Mouse (Mus musculus) left cerebral cortex, adult 18-20 months (tissue): ENCODE results near the gene Chat. TPM values are rescaled to one million over a fixed set of nuclear protein-coding genes. Genes with fewer than 3 reads are reported as not detected.
A peak's percentile ranks its signal among the peaks of the same experiment; 100 is the strongest.
"Not testable (repeated sequence)": the region's sequence is repeated elsewhere in the genome, so short reads cannot be mapped to it uniquely, and the experiment has no call there.

Experiments
- DNase-seq, 2 experiments: peaks; one replicate each; pipeline ENCODE4 v3.0.0; 2021 to 2022; ENCODE audit warnings: low spot score in 2 of 2, mixed read lengths in 1 of 2
- total RNA-seq, 2 experiments: library from RNA; stranded (reverse); gene quantifications; 2 replicates each; pipeline ENCODE4 v1.2.3; 2021

Chat gene
- total RNA-seq, 2 experiments from 2014 or later: 1.6 to 1.8 TPM

GRCm38 (mm10) chr14:32463211-32464040, 2.4 kb downstream of the Chat start:
- DNase-seq: no peak

GRCm38 (mm10) chr14:32452552-32452951, 13.2 kb downstream of the Chat start:
- no peak for DNase-seq

GRCm38 (mm10) chr14:32446989-32447388, 18.8 kb downstream of the Chat start:
- DNase-seq: no peak

- DNase-seq: no peak
Measured at GRCm38 (mm10) chr14:32443446-32443845, 22.3 kb downstream of the Chat start.

- no peak for DNase-seq
Measured at GRCm38 (mm10) chr14:32439744-32440143, 26.0 kb downstream of the Chat start.

GRCm38 (mm10) chr14:32439316-32439715, 26.5 kb downstream of the Chat start:
- DNase-seq: no peak

- DNase-seq: no peak
Measured at GRCm38 (mm10) chr14:32437352-32437793, 28.4 kb downstream of the Chat start.

- no peak for DNase-seq
Measured at GRCm38 (mm10) chr14:32429030-32429602, 36.7 kb downstream of the Chat start.

- no peak for DNase-seq
Measured at GRCm38 (mm10) chr14:32423946-32424345, 41.8 kb downstream of the Chat start.

GRCm38 (mm10) chr14:32418747-32419146, 47.0 kb downstream of the Chat start:
- no peak for DNase-seq

- peak in 1 of 2 experiments; percentile 36 for DNase-seq
Measured at GRCm38 (mm10) chr14:32412075-32412474, 53.7 kb downstream of the Chat start.

GRCm38 (mm10) chr14:32410084-32410483, 55.7 kb downstream of the Chat start:
- DNase-seq: no peak

GRCm38 (mm10) chr14:32405399-32405798, 60.4 kb downstream of the Chat start:
- not testable (repeated sequence) for DNase-seq

- no peak for DNase-seq
Measured at GRCm38 (mm10) chr14:32388196-32388595, 77.6 kb downstream of the Chat start, which contains the start of gene 1700024G13Rik. 1700024G13Rik (minus strand) TSS chr14:32388391.

- DNase-seq: no peak
Measured at GRCm38 (mm10) chr14:32381619-32382018, 84.2 kb downstream of the Chat start.

- no peak for DNase-seq
Measured at GRCm38 (mm10) chr14:32381066-32381465, 84.7 kb downstream of the Chat start.

GRCm38 (mm10) chr14:32380099-32380480, 85.7 kb downstream of the Chat start:
- no peak for DNase-seq

GRCm38 (mm10) chr14:32379395-32380098, 86.2 kb downstream of the Chat start:
- DNase-seq: no peak

GRCm38 (mm10) chr14:32372510-32372909, 93.3 kb downstream of the Chat start:
- DNase-seq: no peak

GRCm38 (mm10) chr14:32369756-32370155, 96.0 kb downstream of the Chat start:
- DNase-seq: no peak

- no peak for DNase-seq
Measured at GRCm38 (mm10) chr14:32364359-32364758, 101.4 kb downstream of the Chat start.
